Mouse (Mus musculus): ENCODE results near the gene Por. TPM values are rescaled to one million over a fixed set of nuclear protein-coding genes. Genes with fewer than 3 reads are reported as not detected.
A peak's percentile ranks its signal among the peaks of the same experiment; 100 is the strongest.

Por gene
- polyA plus RNA-seq, 1 experiment from 2014 or later = 135 TPM

DNA sequence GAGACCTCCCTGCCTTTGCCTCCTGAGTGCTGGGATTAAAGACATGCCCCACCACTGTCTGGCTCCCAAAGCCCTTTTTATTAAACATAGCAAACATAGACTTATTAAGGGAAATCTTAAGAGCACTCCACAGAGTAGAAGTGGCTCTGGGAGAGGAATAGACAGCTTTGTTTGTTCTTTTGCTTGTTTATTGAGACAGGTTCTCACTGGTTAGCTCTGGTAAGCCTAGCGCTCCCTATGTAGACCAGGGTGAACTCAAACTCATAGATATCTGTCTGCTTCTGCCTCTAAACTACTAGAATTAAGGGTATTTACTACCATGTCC, 20.6 kb upstream of the Por start:
- Histone ChIP-seq H3K27me3 (replicated peaks; ENCODE audit: insufficient read depth, low read length) (no peaks in the 10 kb centered on the region), H3K9me3 (ENCODE audit: low read length) (no peaks in the 10 kb centered on the region), H3K4me1 (ENCODE audit: insufficient read depth, low read depth, low read length) (no peaks in the 10 kb centered on the region), H3K4me2 (replicated peaks; ENCODE audit: low read depth, low read length) (no peak overlapping the region), H3K9ac (replicated peaks; ENCODE audit: low read depth) (no peak overlapping the region), H3K4me3 (ENCODE audit: low read depth, low read length) (no peak overlapping the region), H3K27ac (ENCODE audit: low read length) (no peak overlapping the region), H3K36me3 (ENCODE audit: insufficient read depth, low read length) (no peaks in the 10 kb centered on the region)
- peak; percentile 60; the same call in 1 of the 2 replicates for TF ChIP-seq EP300 (IDR thresholded peaks at IDR 0.05)
- no peak for TF ChIP-seq CTCF (IDR thresholded peaks at IDR 0.05)
- ATAC-seq (peak; percentile 32), DNase-seq (ENCODE audit: low spot score) (peak; percentile 58)
- WGBS = 52% methylated on average over 1 of the region's 1 CpGs

DNA sequence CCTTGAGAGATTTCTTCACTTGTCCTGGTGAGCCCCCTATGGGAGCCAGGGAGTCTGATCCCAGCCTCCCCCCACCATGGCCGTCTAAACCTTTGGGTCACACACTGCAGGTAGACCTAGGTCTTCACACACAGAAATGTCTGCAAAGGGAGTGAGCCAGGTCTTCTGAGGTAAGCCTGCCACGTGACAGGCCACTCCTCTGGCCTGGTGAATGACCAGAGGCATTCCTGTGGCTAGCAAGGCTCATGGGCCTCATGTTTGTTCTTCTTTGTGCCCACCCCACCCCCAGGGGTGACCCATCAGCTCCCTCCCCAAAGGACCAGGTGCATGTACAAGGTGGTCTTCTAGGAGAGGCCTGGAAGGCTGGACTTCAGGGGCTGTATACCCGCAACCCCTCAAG, 18.3 kb upstream of the Por start:
- Histone ChIP-seq H3K4me1 (ENCODE audit: insufficient read depth, low read depth, low read length) (no peaks in the 10 kb centered on the region), H3K4me3 (ENCODE audit: low read depth, low read length) (no peak overlapping the region), H3K27ac (ENCODE audit: low read length) (no peak overlapping the region), H3K9me3 (ENCODE audit: low read length) (no peaks in the 10 kb centered on the region), H3K36me3 (ENCODE audit: insufficient read depth, low read length) (no peaks in the 10 kb centered on the region), H3K27me3 (replicated peaks; ENCODE audit: insufficient read depth, low read length) (no peaks in the 10 kb centered on the region), H3K9ac (replicated peaks; ENCODE audit: low read depth) (no peak overlapping the region), H3K4me2 (replicated peaks; ENCODE audit: low read depth, low read length) (no peak overlapping the region)
- peak; percentile 42 for DNase-seq (ENCODE audit: low spot score)
- peak; percentile 47 for ATAC-seq
- 52% methylated on average over 3 of the region's 3 CpGs for WGBS
- TF ChIP-seq EP300 (IDR thresholded peaks at IDR 0.05) = 0 out of 2 replicates have a peak, but pooled peaks have one; percentile 8
- TF ChIP-seq CTCF (IDR thresholded peaks at IDR 0.05) = no peak

DNA sequence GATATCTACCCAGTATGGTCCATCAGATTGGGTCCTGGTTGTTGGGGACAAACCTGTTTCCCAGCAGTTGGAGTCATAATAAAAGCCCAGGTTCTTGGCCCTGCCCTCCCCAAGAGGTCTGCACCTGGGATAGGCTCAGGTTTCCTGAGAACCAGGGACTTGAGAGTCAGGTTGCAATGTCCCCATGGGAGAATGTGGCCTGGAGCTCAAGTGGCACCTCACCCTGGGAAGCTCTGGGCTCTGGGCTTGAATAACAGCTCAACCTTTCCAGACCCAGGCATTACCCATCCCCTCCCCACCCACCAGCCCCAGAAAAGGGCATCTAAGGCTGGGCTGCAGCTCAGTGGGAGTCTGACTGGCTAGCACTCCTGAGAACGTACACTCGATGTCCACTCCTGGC, 16.6 kb upstream of the Por start:
- DNase-seq (ENCODE audit: low spot score) = peak; percentile 64
- 23% methylated on average over 2 of the region's 2 CpGs for WGBS
- H3K9me3 ChIP-seq (ENCODE audit: low read length) = no peaks in the 10 kb centered on the region
- peak; percentile 78 for ATAC-seq
- TF ChIP-seq CTCF (IDR thresholded peaks at IDR 0.05) (no peak), EP300 (IDR thresholded peaks at IDR 0.05) (no peak)
- H3K9ac ChIP-seq (replicated peaks; ENCODE audit: low read depth) = no peak overlapping the region
- H3K27me3 ChIP-seq (replicated peaks; ENCODE audit: insufficient read depth, low read length) = no peaks in the 10 kb centered on the region
- H3K4me2 ChIP-seq (replicated peaks; ENCODE audit: low read depth, low read length) = no peak overlapping the region
- H3K36me3 ChIP-seq (ENCODE audit: insufficient read depth, low read length) = no peaks in the 10 kb centered on the region
- no peaks in the 10 kb centered on the region for H3K4me1 ChIP-seq (ENCODE audit: insufficient read depth, low read depth, low read length)
- H3K27ac ChIP-seq (ENCODE audit: low read length) = no peak overlapping the region
- H3K4me3 ChIP-seq (ENCODE audit: low read depth, low read length) = no peak overlapping the region

DNA sequence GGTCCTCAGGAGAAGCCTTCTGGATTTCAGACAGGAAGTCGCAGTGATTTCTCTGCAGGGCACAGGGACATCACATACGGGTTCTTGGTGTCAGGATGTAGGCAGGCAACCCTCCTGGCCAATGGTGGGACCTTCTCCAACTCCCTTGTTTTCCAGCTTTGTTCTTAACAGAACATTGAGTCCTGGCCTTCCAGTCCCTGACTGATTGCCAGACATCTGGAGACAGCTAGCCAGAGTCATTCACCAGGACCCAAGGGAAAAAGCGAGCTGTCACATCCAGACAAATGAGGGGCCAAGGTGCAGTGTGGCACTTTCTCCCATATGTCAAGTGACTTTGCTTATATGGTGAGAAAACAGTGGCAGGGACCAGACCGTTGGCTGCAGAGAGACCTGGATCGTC, 13.8 kb upstream of the Por start:
- 64% methylated on average over 5 of the region's 5 CpGs for WGBS
- no peak overlapping the region for H3K4me2 ChIP-seq (replicated peaks; ENCODE audit: low read depth, low read length)
- H3K27ac ChIP-seq (ENCODE audit: low read length) = no peak overlapping the region
- H3K27me3 ChIP-seq (replicated peaks; ENCODE audit: insufficient read depth, low read length) = no peaks in the 10 kb centered on the region
- DNase-seq (ENCODE audit: low spot score) = no peak
- no peaks in the 10 kb centered on the region for H3K36me3 ChIP-seq (ENCODE audit: insufficient read depth, low read length)
- H3K4me3 ChIP-seq (ENCODE audit: low read depth, low read length) = no peak overlapping the region
- ATAC-seq = no peak
- TF ChIP-seq EP300 (IDR thresholded peaks at IDR 0.05) (no peak), CTCF (IDR thresholded peaks at IDR 0.05) (no peak)
- no peaks in the 10 kb centered on the region for H3K9me3 ChIP-seq (ENCODE audit: low read length)
- H3K9ac ChIP-seq (replicated peaks; ENCODE audit: low read depth) = no peak overlapping the region
- no peaks in the 10 kb centered on the region for H3K4me1 ChIP-seq (ENCODE audit: insufficient read depth, low read depth, low read length)

DNA sequence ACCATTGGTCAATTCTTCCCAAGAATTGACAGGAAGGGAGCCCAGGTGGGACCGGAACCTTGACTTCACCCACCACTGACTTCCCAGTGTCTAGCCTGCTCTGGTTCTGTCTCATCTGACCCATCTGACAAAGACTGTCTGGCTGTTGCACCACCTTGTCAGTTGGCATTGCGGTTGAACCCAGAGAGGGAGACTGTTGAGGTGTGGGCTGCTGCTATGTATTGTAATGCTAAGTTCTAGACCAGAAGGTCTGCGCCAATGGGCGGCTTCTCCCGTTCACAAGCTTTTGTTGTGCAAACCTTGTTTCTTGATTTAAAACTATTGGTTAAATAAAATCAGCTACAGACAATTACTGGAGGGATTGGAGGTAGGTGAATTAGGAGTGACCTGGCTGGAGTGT, 12.7 kb upstream of the Por start:
- WGBS = 90% methylated on average over 5 of the region's 5 CpGs
- ATAC-seq (no peak), DNase-seq (ENCODE audit: low spot score) (no peak)
- no peak for TF ChIP-seq EP300 (IDR thresholded peaks at IDR 0.05)
- TF ChIP-seq CTCF (IDR thresholded peaks at IDR 0.05) = no peak
- Histone ChIP-seq H3K9ac (replicated peaks; ENCODE audit: low read depth) (no peak overlapping the region), H3K9me3 (ENCODE audit: low read length) (no peaks in the 10 kb centered on the region), H3K27me3 (replicated peaks; ENCODE audit: insufficient read depth, low read length) (no peaks in the 10 kb centered on the region), H3K36me3 (ENCODE audit: insufficient read depth, low read length) (no peaks in the 10 kb centered on the region), H3K4me1 (ENCODE audit: insufficient read depth, low read depth, low read length) (no peaks in the 10 kb centered on the region), H3K4me2 (replicated peaks; ENCODE audit: low read depth, low read length) (no peak overlapping the region), H3K27ac (ENCODE audit: low read length) (no peak overlapping the region), H3K4me3 (ENCODE audit: low read depth, low read length) (no peak overlapping the region)

DNA sequence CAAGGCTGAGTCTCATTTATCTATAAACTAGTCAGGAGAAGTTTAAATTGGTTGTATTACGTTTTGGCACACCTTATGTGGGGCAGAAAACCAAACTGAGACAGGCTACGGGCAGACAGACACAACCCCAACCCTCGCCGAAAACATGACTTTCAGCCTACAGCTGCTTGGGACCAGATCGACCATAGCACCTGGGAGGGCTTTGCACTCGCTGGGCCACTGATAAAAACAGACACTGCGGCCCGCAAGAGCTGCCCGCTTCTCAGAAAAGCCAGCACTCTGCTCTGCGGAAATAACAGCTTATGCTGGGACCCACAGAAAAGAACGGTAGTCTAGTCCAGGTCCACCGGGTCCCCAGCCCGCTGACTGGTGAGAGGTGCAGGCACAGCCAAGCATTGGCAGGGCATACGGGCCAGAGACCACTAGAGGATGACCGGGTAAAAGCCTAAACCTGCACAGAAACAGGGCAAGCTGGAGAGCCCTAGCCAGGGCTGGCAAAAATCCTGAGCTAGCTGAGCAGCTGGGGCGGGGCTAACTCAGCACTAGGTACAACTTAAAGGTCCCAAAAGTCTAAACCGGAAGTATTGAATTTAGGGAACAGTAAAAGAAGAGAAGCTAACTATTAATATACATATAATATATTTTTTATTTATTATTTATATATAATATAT, 12.0 kb upstream of the Por start:
- no peaks in the 10 kb centered on the region for H3K36me3 ChIP-seq (ENCODE audit: insufficient read depth, low read length)
- no peak overlapping the region for H3K4me2 ChIP-seq (replicated peaks; ENCODE audit: low read depth, low read length)
- DNase-seq (ENCODE audit: low spot score) = no peak
- H3K27me3 ChIP-seq (replicated peaks; ENCODE audit: insufficient read depth, low read length) = no peaks in the 10 kb centered on the region
- H3K4me3 ChIP-seq (ENCODE audit: low read depth, low read length) = no peak overlapping the region
- 40% methylated on average over 17 of the region's 17 CpGs for WGBS
- H3K9me3 ChIP-seq (ENCODE audit: low read length) = no peaks in the 10 kb centered on the region
- no peak overlapping the region for H3K9ac ChIP-seq (replicated peaks; ENCODE audit: low read depth)
- H3K27ac ChIP-seq (ENCODE audit: low read length) = no peak overlapping the region
- TF ChIP-seq CTCF (IDR thresholded peaks at IDR 0.05) (no peak), EP300 (IDR thresholded peaks at IDR 0.05) (no peak)
- ATAC-seq = no peak
- H3K4me1 ChIP-seq (ENCODE audit: insufficient read depth, low read depth, low read length) = no peaks in the 10 kb centered on the region

DNA sequence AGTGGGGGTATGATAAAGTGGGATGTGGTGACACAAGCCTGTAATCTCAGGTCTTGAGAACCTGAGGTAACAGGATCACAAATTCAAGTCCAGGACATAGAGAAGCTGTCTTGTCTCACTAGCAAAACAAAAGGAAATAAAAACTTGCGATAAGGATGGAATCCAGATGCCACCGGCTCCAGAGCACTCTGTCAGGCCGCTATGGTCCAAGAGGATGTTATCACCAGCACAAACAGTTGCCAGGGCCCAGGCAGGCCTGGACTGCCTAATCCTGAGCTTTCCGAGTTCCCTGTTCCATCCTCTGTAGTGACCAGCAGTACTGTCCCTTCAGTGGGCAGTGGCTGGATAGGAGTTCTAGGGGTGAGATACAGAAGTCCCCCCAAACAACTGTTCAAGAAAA, 9.9 kb upstream of the Por start:
- WGBS = 46% methylated on average over 4 of the region's 4 CpGs
- Histone ChIP-seq H3K27me3 (replicated peaks; ENCODE audit: insufficient read depth, low read length) (no peaks in the 10 kb centered on the region), H3K4me1 (ENCODE audit: insufficient read depth, low read depth, low read length) (no peaks in the 10 kb centered on the region), H3K9me3 (ENCODE audit: low read length) (no peaks in the 10 kb centered on the region), H3K4me2 (replicated peaks; ENCODE audit: low read depth, low read length) (no peak overlapping the region), H3K9ac (replicated peaks; ENCODE audit: low read depth) (no peak overlapping the region), H3K27ac (ENCODE audit: low read length) (no peak overlapping the region), H3K4me3 (ENCODE audit: low read depth, low read length) (no peak overlapping the region), H3K36me3 (ENCODE audit: insufficient read depth, low read length) (no peaks in the 10 kb centered on the region)
- peak; percentile 25; the same call in 1 of the 2 replicates for ATAC-seq
- TF ChIP-seq EP300 (IDR thresholded peaks at IDR 0.05) = no peak
- TF ChIP-seq CTCF (IDR thresholded peaks at IDR 0.05) = no peak
- no peak for DNase-seq (ENCODE audit: low spot score)
